Mouse (Mus musculus) spleen, postnatal 36 days (tissue): ENCODE data around the gene Tmed5.
"Not testable (repeated sequence)": the region's sequence is repeated elsewhere in the genome, so short reads cannot be mapped to it uniquely, and the experiment has no call there.

ENCODE experiments used
- DNase-seq, 2 experiments: peaks; one replicate each; pipeline ENCODE4 v3.0.0; 2022; ENCODE audit warnings: low spot score in 2 of 2, mixed read lengths in 1 of 2

Gene Tmed5

DNA sequence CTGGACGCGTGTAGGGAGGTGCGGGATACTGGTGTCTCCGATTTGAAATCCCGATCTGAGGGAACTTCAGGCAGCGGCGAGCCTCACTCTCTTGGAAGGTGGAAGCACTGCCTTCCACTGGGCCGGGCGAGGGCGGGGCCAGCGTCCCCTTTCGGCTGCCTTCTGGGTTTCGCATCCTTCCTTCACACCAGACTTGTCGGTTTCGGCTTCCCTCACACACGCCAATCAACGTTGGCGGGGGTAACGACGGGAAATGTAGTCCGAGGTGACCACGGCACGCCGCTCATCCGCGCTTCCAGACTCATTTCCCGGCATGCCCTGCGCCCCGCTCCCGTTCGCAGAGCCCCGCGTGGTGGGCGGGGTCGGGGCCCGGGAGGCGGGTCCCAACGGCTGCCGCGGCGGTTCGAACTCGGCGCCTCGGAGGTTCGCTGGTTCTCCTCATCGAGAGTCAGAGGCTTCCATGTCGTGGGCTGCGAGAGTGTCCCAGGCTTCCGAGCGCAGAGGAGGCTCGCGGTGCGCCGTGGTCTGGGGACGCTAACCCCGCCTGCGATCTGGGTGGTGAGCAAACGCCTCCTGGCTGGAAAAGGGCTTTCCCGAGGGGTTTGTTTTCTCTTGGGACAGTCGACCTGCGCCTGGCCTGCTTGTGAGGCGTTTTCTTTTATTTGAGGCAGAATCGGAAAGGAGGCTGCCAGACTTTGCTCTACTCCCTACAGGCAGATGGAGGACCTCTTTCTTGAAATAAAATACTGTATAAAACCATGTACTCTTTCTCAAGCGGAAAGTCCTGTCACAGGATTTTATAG, at the start of gene Tmed5, which contains the start of gene Ccdc18:
TSS of gene Tmed5 (minus strand) at position 180 of the 803 bp plus-strand sequence.
TSS of gene Ccdc18 (plus strand) at position 435 of the 803 bp plus-strand sequence.
- peak; percentile 97 to 98 for DNase-seq

DNA sequence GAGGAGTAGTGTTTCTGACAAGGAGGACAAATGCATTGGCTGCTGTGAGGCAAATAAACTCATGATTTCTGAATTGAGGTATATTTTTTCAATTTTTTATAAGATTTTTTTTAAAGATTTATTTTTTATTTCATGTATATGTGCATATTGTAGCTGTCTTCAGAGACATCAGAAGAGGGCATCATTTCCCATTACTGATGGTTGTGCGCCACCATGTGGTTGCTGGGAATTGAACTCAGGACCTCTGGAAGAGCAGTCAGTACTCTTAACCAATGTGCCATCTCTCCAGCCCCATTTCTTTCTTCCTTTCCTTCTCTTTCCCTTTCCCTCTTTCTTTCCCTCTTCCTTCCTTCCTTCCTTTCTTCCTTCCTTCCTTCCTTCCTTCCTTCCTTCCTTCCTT, 31.3 kb upstream of the Tmed5 start:
- peak; percentile 15 to 18 for DNase-seq

DNA sequence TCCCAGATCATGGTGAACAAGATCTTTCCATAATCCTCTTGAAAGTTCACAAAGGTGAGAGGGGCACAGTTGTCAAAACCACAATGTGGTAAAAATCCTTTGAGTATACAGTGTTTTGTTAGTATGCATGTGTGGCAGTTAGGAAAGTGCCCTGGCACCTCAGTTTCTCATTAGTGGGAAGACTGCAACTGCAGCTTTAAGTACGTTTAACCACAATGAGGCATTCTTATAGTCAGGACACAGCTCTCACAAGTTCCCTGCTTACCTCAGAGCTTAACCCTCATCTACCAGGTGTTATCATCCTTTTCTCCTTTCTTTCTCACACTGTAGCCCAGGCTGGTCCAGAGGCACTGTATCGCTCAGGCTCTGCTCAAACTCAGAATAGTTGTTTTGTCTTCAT, 28.4 kb upstream of the Tmed5 start:
- DNase-seq = no peak

DNA sequence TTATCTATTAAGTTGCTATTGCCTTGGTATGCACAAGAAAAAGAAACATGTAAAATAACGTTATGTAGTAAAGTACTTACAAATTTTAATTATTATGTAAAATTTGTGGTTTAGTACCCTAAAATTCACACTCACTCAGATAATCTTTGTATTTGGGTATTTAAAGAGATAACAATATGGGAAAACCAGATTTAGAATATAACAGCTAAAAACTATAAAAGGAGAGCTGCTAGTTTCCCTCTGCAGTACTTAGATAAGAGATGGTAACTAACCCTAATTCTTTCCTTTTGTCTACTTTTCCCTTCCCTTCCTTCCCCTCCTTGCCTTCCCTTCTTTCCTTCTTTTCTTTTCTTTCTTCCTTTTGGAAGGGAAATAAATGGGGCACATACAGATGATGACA, 20.2 kb upstream of the Tmed5 start:
- DNase-seq = no peak

DNA sequence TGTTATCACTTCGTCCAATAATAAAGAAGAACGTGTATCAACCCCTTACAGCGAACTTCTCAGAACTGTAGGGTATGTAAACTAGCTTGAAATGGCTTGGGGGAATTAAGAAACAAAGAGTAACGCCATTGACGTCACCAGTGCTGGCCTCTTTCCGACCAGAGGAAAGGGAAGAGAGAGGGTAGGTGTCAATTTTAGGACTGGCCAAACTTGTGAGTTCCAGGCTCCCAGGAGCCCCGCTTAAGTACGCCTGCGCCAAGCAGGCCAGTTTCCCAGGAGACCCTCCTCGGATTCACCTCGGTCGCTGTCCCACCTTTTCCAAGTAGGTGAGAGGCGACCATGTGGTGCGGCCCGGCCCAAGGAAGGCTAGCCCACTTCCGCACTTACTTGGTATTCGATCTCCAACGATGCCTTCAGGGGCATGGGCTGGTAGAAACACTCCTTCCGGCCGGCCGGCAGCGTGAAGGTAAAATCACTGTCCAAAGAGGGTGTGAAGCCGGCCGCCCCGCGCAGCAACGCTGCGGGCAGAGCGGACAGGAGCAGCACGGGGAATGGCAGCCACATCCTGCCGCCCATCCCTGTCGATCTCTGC, 475 bp downstream of the Tmed5 start:
- DNase-seq = peak; percentile 45 to 53

DNA sequence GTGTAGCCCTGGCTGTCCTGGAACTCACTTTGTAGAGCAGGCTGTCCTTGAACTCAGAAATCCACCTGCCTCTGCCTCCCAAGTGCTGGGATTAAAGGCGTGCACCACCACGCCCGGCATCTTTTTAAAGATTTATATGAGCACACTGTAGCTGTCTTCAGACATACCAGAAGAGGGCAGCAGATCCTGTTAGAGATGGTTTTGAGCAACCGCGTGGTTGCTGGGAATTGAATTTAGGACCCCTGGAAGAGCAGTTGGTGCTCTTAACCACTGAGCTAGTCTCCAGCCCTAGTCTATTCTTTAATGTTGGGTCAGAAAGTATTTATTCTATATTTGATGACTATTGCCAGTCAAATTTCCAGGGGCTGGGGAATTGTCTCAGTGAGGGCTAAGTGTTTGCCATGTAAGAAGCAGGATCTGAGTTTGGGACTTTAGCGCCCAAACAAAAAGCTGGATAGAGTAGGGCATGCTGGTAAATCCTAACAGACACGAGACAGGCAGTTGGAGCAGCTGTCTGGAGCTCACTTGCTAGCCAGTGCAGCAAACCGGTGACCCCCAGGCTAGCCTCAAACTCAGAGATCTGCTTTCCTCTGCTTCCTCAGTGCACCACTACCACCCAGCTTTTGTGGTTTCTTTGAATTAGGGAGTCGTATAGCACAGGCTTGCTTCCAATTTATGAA, 12.1 kb downstream of the Tmed5 start:
- no peak for DNase-seq

DNA sequence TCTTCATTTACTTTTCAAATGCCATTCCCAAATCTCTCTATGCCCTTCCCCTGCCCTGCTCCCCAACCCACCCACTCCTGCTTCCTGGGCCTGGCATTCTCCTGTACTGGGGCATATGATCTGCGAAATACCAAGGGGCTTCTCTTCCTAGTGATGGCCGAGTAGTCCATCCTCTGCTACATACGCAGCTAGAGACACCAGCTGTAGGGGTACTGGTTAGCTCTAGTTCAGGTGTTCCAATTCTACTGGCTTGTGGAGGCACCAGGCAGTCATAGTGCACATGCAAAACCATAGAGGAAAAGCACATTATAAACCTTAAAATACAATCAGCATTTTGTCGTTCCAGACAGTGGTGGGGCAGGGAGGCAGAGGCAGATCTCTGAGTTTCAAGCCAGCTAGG, 14.7 kb downstream of the Tmed5 start:
- DNase-seq = no peak

DNA sequence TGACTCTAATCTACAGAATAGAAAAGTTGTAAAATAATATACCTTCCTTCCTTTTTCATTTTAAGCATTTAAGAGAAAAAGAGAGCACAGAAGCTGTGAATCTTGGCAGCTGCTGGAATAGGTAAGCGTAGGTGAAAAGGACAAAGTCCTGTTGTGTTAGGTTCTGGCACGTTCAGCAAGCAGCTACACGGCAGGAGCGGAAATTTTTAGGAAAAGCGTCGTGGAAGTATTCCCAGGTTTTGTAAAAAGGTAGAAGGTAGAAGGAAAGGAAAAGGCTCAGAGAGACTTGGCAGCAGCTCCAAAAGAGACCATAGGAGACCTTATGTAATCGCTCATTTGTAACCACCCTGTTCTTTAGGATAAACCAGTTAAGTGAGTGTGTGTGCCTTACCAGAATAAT, 23.1 kb downstream of the Tmed5 start:
- no peak for DNase-seq

DNA sequence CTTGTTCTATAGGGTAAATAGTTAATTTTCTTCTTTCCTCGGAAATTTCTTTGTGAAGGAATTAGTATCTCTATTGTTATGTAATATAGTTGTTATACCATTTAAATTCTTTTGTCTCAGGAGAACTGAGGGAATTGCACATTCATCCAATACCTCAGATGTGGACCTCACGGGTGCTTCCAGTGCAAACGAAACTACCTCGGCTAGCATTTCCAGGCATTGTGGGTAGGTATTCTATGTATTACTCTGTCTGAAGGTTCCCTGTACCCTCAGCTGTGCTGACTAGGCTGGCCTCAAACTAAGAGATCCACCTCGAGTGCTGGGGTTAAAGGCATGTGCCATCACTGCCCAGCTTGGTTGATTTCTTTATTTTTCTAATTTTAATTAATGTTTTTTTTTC, 28.1 kb downstream of the Tmed5 start:
- DNase-seq = no peak

DNA sequence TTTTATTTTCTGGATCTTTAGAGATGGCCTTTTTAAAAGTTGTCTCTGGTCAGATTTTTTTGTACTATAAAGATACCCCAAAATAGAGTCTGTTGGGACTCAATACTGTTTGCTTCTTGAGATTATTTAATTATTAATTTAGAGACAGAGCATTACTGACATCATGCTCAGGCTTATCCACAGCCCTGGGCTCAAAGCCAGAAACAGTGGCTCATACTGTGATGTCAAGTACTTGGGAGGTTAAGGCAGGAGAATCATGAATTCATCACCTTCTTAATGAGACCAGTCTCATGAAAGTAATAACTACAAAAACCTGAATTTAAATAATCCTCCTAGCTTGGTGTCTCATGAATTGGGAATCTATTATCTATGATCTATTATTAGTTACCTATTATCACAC, 32.2 kb downstream of the Tmed5 start:
- no peak for DNase-seq

DNA sequence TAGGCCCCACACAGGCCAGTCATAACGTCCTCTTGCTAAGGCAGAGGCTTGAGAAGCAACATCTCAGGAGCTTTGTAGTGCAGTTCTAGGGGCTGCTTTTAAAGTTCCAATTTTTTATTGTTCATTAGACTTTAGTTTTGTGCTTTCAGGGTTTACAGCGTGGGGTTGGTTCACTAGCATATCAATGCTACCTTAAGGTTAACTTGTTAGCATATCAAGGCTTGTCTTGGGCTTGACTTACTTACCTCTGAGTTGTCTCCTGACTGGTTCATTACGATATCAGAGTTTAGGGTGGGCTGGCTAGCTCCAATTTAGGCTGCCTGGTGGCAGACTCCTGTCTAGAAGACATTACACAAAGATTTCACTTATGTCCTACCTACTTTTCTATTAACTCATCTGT, 34.7 kb downstream of the Tmed5 start:
- DNase-seq = no peak

DNA sequence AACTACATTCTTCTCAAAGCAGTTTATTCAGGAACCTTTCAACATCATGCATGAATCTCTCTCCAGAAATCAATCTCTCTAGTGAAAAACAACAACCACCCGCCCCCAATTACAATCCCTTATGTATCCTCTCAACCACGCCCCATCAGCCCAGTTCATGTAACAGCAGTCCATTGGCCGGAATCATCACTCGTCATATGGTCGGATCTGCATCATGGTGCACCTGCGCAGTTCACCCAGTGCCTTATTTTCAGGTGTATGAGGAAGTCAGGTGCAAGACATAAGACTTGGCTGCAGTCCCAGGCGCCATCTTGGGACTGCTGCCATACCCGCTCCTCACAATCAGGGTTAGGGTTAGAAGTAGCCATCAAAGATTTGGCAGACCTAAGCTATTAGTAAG, 39.7 kb downstream of the Tmed5 start:
- DNase-seq = not testable (repeated sequence)

DNA sequence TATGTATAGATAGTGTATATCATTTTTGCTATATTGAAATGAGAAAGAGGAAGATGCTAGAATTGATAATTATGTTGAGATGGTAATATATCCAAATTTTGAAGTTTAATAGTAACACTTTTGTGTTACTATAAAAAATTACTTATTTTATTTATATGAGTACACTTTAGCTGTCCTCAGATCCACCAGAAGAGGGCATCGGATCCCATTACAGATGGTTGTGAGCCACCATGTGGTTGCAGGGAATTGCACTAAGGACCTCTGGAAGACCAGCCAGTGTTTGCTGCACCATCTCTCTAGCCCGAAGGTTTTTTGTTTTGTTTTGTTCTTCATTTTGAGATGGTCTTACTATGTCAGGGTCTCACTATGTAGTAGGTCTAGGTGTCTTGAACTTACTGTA, 47.0 kb downstream of the Tmed5 start:
- DNase-seq = no peak

DNA sequence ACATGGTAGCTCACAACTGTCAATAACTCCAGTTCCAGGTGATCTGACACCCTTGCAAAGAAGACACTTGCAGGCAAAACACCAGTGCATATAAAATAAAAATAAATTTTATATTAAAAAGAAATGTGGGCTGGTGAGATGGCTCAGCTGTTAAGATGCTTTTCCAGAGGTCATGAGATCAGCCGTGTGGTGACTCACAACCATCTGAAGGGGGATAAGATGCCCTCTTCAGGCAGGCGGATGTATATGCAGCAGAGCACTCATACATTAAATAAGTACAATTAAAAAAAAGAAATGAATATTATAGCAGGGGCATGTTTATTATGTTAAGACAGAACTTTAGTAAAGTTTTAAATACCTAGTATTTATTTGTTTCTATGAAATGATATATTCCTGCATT, 50.0 kb downstream of the Tmed5 start:
- DNase-seq = peak in 1 of 2 experiments; percentile 3

DNA sequence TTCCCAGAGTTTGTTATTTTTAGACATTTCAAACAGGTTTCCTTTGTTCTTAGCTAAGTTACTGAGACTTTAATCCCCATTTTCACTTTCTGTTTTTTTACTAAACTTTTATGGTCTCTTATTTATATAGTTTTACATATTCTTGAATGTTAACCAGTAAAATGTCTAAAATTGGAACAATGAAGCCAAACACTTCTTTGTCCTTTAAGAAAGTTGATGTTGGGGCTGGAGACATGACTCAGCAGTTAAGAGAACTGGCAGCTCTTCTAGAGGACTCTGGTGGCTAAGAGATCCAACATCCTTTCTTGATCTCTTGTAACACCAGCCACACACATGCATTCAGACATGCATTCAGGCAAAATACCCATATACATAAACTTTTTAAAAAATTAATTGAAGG, 52.8 kb downstream of the Tmed5 start:
- no peak for DNase-seq

DNA sequence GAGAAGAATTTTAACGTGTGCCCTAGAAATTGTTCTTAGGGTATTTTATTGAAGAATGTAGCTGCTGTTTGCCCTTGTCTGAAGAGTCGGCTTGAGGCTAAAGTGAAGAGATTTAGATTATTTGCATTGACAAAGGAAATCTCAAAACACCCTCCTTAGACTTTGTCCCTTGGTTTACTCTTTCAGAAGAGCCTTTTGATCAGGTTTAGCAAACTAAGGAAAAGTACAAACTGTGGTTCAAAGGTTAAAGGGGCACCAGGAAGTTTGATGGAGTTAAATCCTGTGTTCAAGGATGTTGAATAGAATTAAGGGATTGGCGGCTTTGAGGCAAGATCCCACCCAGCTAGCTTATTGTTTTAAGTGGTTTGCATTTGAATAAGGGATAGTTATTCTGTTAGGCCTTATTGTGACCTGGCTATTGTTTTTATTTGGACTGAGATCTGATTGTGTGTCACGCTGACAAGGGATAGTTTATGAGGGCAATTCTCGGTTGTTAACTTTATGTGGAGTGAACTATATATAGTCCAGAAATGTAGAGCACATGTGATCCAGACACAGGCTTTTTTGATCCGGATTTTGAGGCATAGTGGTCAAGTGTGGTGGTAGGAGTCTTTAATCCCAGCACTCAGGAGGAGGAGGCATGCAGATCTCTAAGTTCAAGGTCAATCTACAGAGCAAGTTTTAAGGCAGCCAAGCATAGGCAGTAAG, 55.4 kb downstream of the Tmed5 start:
- no peak for DNase-seq

DNA sequence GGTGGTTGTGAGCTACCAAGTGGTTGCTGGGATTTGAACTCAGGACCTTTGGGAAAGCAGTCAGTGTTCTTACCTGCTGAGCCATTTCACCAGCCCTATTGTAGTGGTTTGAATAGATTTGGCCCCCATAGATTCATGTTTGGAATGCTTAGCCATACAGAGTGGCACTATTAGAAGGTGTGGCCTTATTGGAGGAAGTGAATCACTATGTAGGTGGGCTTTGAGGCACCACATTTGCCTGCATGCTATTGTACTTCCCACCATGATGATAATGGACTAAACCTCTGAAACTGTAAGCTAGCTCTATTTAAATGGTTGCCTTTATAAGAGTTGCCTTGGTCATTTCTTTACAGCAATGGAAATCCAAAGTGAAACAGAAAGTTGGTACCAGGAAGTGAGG, 56.2 kb downstream of the Tmed5 start:
- DNase-seq = no peak

DNA sequence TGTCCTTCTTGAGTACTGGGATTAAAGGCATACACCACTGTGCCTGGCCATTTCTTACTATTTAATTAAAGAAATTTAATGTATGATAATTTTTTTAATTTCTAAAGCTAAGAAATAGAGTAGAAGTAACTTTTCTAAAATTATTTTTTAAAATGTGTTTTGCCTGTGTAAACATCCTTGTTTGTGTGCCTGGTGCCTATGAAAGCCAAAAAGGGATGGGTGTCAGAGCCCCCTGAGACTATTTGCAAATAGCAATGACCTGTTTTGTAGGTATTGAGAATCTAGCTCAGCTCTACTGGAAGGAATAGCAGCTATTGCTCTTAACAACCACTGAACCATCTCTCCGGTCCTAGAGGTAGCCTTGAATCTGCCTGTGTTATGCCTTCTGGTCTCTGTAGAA, 60.1 kb downstream of the Tmed5 start:
- DNase-seq = no peak

DNA sequence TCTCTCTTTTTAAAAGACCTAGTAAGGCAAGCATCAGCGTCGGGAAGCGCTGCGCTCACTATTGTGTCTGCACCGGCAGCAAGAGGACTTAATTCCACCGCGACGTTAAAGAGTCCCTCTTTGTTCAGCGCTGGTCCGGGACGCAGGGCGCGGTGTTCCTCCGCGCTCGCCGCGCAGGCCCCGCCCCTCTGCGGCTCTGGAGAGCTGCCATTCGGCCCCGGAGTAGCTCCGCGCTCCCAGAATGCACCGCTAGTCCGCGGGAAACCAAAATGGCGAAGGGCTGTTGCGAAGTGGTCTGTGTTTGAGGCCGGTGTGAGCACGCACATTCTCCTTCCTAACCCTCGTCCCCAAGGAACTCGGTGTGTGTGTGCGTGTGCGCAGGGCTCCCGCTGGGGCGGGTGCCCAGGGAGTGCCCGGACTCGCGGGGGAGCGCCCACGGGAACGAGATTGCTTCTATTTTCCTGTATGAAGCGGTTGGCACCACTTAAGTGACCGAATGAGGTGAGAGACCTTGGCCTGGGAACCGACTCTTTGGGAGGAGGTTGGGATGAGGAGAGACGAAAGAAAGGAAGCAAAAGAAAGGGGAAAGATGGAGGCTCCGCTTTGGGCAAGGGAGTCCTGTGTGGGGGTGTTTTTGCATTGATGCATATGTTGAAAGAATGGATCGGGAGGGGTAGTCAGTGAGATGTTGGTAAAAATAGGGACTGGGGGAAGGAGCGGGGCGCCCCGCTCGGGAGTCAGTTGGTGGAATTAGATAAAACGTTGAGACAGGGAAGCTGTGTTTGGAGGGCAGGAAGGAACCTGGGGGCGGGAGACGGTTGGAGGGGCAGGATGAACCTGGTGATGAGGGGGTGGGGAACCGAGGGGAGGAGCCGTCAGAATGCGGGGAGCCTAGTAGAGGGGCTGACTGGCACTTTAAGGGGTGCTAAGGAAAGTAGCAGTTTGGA, 66.7 kb downstream of the Tmed5 start, which contains the start of gene Mtf2:
TSS of gene Mtf2 (plus strand) at position 210 of the 947 bp plus-strand sequence.
- peak; percentile 95 to 96 for DNase-seq

DNA sequence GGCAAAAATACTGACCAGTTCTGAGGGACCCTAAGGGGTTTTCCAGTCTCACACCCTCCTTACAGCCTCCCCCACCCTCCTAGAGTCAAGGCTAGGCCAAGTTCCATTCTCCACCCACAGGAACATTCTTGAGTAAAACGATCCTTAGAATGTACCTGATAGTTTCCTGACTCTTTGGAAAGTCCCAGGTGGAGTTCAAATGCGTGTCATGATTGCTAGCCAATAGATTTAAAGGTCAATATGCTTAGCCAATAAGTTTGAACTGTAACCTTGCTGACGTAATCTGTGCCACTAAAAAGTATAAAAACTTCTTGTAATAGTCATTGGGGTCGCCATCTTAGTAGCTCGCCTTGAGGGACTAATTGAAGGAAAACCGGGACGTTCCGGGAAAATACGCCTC, 72.0 kb downstream of the Tmed5 start:
- no peak for DNase-seq
